Mouse (Mus musculus) forebrain, embryonic 13.5 days (tissue): ENCODE measurements at regions not wholly inside any gene's neighbourhood (a gene's known extent, or its start where the extent isn't known, plus 50 kb on each side); places are given as distances from the start of the nearest gene placed in this dataset.
A peak's percentile ranks its signal among the peaks of the same experiment; 100 is the strongest.

ENCODE experiments used
- ATAC-seq: fragments of 200-750 bp; cut with Nextera tagmentation; 2 replicates; pipeline ENCODE4 v1.8.0; 2017
- H3K27ac ChIP-seq: fragments of 300-500 bp; sonication (generic); 2 replicates; pipeline ENCODE4 v1.5.1; 2015; ENCODE audit warnings: inconsistent platforms, mild to moderate bottlenecking, moderate library complexity
- H3K27me3 ChIP-seq: fragments of 300-500 bp; sonication (generic); 2 replicates; pipeline ENCODE4 v1.6.1; 2015; ENCODE audit warnings: mild to moderate bottlenecking, inconsistent platforms
- H3K36me3 ChIP-seq: fragments of 300-500 bp; sonication (generic); 2 replicates; pipeline ENCODE4 v1.6.1; 2015; ENCODE audit warnings: mild to moderate bottlenecking, inconsistent platforms; ENCODE audit not compliant: poor library complexity, severe bottlenecking
- H3K4me1 ChIP-seq: fragments of 300-500 bp; sonication (generic); 2 replicates; pipeline ENCODE4 v1.6.1; 2015; ENCODE audit warnings: inconsistent platforms
- H3K4me2 ChIP-seq: fragments of 300-500 bp; sonication (generic); 2 replicates; pipeline ENCODE4 v1.6.1; 2015; ENCODE audit warnings: inconsistent platforms, mild to moderate bottlenecking, moderate library complexity
- H3K4me3 ChIP-seq: fragments of 300-500 bp; sonication (generic); 2 replicates; pipeline ENCODE4 v1.5.1; 2015; ENCODE audit warnings: mild to moderate bottlenecking, inconsistent platforms
- H3K9ac ChIP-seq: fragments of 300-500 bp; sonication (generic); 2 replicates; pipeline ENCODE4 v1.6.1; 2015; ENCODE audit warnings: mild to moderate bottlenecking, inconsistent platforms
- H3K9me3 ChIP-seq: fragments of 300-500 bp; sonication (generic); replicated peaks from 2 replicates; pipeline ENCODE4 v1.6.1; 2016; ENCODE audit warnings: inconsistent platforms
- WGBS: fragments of 180-500 bp; shearing (Covaris S2); methylation state at CpG from one replicate; pipeline ENCODE4 v1.1.7; 2015; 5-methylcytosine and 5-hydroxymethylcytosine counted together

DNA sequence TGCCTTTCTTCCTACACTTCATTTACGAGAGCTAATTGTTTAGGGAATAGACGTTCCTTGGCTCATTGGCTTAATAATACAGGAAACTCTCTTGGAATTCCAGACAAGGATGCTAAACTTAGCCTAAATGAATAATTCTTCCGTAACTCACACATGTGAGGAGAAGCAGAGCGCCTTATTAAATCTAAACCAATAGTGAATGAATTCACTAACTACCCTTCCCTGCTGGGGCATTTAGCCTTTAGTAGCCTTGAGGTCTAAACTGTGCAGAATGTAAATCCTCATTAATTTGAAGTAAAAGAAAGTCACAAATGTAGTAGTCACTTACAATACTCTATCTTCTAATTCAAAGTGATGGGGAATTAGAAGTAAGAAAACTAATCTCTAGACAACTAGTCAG is 301.4 kb downstream of the Kctd8 start:
- Histone ChIP-seq H3K4me3 (no peak overlapping the region), H3K36me3 (no peaks in the 10 kb centered on the region), H3K9ac (no peak overlapping the region), H3K9me3 (no peaks in the 10 kb centered on the region), H3K4me2 (no peak overlapping the region), H3K27me3 (no peaks in the 10 kb centered on the region), H3K27ac (no peak overlapping the region), H3K4me1 (0 out of 2 replicates have a peak, but pooled peaks cover 7% of the 10 kb centered on the region)
- WGBS: 11% methylated on average over 4 of the region's 4 CpGs
- ATAC-seq: peak; percentile 48; the same call in 1 of the 2 replicates

DNA sequence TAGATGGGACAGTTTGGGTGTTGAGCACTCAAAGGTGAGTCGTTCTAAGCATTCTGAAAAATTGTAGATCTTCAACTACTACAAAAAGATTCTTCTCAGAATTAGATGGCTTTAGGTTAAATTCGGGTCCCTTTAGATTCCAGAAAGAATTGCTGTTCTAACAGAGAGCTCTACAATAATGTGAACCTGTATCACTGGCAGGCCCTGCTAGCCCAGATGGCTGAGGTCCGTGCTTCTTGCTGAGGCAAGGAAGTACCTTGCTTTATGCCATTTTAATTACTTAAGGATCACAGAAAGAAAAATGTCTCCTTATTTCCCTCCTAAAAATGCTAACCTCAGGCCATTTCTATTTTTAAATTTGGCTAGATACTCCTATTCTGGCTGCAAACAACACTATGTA is 322.1 kb downstream of the Kctd8 start:
- Histone ChIP-seq H3K4me2 (no peak overlapping the region), H3K27ac (no peak overlapping the region), H3K27me3 (no peaks in the 10 kb centered on the region), H3K4me3 (no peak overlapping the region), H3K9ac (no peak overlapping the region), H3K4me1 (no peaks in the 10 kb centered on the region), H3K36me3 (no peaks in the 10 kb centered on the region), H3K9me3 (no peaks in the 10 kb centered on the region)
- no peak for ATAC-seq
- 88% methylated on average over 3 of the region's 3 CpGs for WGBS

DNA sequence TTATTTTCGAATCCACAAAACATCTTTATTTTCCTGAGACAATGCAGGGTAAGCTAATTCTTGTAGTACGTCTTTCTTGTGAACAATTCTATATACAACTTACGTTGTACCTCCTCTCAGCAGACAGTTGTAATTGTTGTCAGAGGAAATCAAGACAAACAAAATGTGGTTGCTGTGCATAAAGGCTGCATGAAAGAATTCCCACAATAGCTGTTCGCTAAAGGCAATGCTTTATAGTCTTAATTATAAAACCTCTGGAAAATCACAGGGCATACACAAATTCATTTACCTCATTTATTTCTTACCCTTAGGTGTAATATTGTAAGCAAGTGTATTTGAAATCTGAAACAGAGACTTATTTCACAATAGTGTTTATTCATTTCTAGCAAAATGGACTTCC is 355.3 kb downstream of the Kctd8 start:
- 72% methylated on average over 4 of the region's 4 CpGs for WGBS
- no peaks in the 10 kb centered on the region for H3K4me1 ChIP-seq

DNA sequence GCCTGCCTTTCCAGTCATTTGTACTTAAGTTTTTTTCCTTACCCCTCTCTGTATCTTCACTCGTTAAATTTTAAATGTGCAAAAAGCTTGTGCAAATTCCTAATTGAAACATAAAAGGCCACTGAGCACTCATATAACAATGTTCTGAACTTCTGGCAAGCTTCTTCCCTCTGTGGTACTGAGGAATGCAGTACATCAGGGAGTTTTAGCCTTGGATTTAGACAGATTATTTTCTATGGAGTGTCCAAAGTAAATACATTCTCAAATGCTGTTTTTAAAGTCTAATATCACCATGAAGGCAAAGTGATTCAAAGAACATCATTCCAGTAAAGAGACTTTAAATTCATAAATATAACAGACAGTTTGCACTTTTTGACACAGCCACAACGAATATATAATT is 386.8 kb downstream of the Kctd8 start:
- 62% methylated on average over 2 of the region's 2 CpGs for WGBS

More for the DNA sequence above, 355.3 kb downstream of the Kctd8 start:
- no peaks in the 10 kb centered on the region for H3K9me3 ChIP-seq
- no peak overlapping the region for H3K9ac ChIP-seq
- H3K27me3 ChIP-seq: no peaks in the 10 kb centered on the region
- no peak overlapping the region for H3K4me2 ChIP-seq
- no peak overlapping the region for H3K27ac ChIP-seq
- H3K36me3 ChIP-seq: no peaks in the 10 kb centered on the region
- no peak overlapping the region for H3K4me3 ChIP-seq
- ATAC-seq: no peak

More for the DNA sequence above, 386.8 kb downstream of the Kctd8 start:
- no peak for ATAC-seq
- Histone ChIP-seq H3K4me1 (no peaks in the 10 kb centered on the region), H3K4me3 (no peak overlapping the region), H3K4me2 (no peak overlapping the region), H3K9ac (no peak overlapping the region), H3K9me3 (no peaks in the 10 kb centered on the region), H3K27me3 (no peaks in the 10 kb centered on the region), H3K36me3 (no peaks in the 10 kb centered on the region), H3K27ac (no peak overlapping the region)
